Mouse (Mus musculus) MEL-GATA-1-ER (cell line): ENCODE measurements around the gene Mmrn1.

Experiments
- DNase-seq: peaks from one replicate; pipeline ENCODE4 v3.0.0-alpha.2; 2012; ENCODE audit warnings: low read depth; ENCODE audit errors: extremely low read depth

Gene Mmrn1

GRCm38 (mm10) chr6:60992366-60992765 is 67.6 kb downstream of the Mmrn1 start:
- DNase-seq, result no peak

GRCm38 (mm10) chr6:60993386-60994108 is 68.8 kb downstream of the Mmrn1 start:
- DNase-seq, result no peak

DNA sequence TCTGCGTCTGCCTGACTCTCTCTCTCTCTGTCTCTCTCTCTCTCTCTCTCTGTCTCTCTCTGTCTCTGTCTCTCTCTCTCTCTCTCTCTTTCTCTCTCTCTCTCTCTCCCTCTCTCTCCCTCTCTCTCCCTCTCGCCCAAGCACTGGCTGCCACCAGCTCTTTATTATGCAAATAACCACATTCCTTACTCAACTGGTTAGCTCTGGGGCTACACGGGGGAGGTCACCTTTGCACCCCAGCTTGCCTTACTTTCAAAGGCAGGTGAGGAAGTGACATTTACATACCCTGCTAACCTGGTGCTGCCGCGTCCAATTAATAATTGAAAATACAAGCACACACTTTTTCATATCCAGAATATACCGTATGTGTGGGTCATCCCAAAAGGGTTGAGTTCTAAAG is 69.3 kb downstream of the Mmrn1 start:
- DNase-seq, result no peak

GRCm38 (mm10) chr6:60994521-60994920 is 69.7 kb downstream of the Mmrn1 start:
- no peak for DNase-seq

DNA sequence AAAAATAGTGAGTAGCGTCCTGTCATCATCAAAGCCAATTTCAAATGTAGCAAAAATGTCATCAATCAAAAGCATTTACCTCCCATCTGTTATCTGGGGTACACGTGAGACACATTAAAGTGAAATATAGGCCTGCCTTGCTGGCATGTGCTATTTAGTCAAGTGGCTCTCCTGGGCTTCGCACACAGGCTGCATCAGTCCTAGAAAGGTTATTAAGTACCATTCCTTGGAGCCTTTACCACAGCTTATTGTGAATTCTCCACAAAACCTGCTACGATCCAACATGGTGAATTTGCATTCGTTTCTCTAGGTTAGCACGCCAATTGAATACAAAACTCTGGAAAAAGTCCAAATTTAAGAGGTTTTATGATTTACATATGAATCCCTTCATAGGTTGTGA is 70.8 kb downstream of the Mmrn1 start:
- no peak for DNase-seq

DNA sequence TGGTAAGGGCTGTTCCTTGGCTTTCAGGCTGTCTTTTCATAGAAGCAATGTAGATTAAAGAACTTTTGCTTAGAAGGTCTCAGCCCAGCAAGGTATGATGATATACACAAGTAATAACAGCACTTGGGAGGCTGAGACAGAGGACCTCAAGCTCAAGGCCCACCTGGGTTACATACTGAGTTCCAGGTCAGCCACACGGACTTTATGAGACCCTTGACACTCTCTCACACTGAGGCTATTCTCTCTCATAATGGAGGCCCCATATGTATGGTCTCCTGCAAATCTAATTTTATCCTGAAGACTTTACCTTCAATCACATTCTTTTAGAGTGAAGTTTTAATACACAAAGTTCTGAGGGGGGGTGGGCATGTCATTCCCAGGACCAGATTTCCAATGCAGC is 71.6 kb downstream of the Mmrn1 start:
- DNase-seq, result no peak

- peak; percentile 35 for DNase-seq
These were observed 76.4 kb downstream of the Mmrn1 start for GRCm38 (mm10) chr6:61001003-61001790.

DNA sequence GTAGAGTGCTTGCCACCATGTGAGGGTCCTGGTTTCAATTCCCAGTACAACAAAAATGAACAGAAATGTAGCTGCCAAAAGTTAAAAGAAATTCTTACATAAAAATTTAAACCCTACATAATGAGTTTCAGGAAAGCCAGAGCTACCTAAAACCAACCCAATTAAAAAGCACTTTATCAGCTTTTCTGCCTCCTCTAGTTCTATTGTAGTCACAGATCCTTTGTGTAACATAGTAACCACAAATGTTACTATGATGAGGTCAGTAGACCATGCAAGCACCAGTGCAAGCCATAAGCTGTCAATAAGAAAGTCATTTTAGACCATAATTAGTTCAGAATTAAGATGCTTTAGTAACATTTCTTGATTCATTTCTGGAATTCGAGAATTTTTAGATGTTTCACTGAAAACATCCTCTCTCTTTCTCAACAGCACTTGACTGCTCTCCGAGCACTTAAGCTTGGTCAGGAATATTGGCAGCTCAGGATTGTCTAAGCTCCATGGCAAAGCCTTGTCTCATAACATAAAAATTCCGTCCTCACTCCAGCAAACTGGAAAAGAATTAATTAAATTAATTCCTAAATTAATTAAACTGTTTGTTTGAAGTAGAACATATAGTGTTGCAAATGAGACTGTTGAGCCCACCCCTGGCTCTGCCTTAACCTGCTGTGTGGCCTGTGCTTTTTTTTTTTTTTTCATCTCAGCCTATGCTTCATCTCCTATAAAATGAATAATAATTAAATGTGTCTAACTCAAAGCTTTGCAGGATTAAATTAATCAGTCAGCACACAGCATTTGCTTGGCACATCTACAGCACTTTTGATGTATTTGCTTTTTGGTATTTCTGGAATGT is 79.4 kb downstream of the Mmrn1 start:
- no peak for DNase-seq

- no peak for DNase-seq
These were observed 89.0 kb downstream of the Mmrn1 start for GRCm38 (mm10) chr6:61013780-61014179.

GRCm38 (mm10) chr6:61019689-61020088 is 94.9 kb downstream of the Mmrn1 start:
- no peak for DNase-seq

- DNase-seq, result no peak
These were observed 96.2 kb downstream of the Mmrn1 start for GRCm38 (mm10) chr6:61020995-61021394.

DNA sequence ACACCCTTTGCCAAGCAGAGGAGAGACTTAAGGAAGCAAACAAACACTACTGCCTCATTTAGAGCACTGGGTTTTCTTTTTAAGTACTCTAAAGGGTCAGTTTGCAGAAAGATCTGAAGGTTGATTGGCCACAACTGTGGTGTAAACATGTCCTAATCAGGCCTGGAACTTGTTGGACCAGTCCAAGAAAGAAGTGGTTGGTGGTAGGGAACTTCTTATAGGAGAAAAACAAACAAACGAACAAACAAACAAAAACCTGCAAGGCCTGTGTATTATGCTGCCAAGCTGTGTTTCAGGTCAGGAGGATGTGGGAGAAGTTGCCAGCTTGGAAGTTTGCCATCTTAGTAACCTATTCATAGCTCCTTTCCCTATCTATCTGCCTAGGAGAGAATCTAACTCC is 108.5 kb downstream of the Mmrn1 start:
- DNase-seq, result no peak
